Mouse (Mus musculus) skeletal muscle tissue, adult 2 months (tissue): Measurements from ENCODE around the gene Gm14401.
"Not testable (repeated sequence)": the region's sequence is repeated elsewhere in the genome, so short reads cannot be mapped to it uniquely, and the experiment has no call there.

Experiments used
- DNase-seq: peaks from one replicate; pipeline ENCODE4 v3.0.0-alpha.2; 2012; ENCODE audit warnings: low read depth, low spot score

Gm14401 gene

GRCm38 (mm10) chr2:177073432-177074423 is at the start of gene Gm14401:
Gm14401 (plus strand) TSS chr2:177074320.
- DNase-seq = not testable (repeated sequence)

DNA sequence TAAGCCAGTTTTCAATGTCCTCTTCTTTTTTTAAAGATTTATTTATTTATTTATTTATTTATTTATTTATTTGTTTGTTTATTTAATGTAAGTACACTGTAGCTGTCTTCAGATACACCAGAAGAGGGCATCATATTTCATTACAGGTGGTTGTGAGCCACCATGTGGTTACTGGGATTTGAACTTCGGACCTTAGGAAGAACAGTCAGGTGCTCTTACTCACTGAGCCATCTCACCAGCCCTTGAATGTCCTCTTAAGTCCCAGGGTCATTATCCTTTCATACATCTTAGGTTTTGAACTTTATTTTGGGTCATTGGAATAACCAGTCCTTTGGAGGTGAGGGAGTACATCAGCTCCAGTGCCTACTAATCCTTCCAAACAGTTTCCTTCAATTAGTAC is 1.3 kb upstream of the Gm14401 start:
- not testable (repeated sequence) for DNase-seq

- not testable (repeated sequence) for DNase-seq
These were observed 895 bp downstream of the Gm14401 start for GRCm38 (mm10) chr2:177075015-177075414.

- not testable (repeated sequence) for DNase-seq
These were observed 5.7 kb downstream of the Gm14401 start for GRCm38 (mm10) chr2:177079866-177080265.

- DNase-seq = not testable (repeated sequence)
These were observed 35.0 kb downstream of the Gm14401 start for GRCm38 (mm10) chr2:177109086-177109485.

DNA sequence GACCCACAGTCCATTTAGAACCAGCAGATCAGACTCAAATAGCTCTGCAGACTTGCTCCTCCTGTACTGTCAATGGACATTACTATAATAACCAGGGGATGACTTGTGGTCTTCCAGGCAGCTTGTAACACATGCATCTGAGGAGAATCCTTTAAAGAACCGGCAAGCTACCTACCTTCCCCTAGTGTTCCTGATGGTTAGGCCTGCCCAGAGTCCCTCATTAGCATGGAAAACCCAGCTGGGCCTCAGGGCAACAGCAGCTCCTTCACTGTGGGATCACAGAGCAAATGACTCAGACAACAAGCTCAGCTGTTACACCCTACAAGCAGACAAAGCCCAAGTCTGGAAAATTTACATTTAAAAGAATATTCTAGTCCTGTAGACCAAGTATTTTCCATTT is 55.0 kb downstream of the Gm14401 start:
- not testable (repeated sequence) for DNase-seq
